Mouse (Mus musculus): Measurements from ENCODE around the gene Gm10663.

DNA sequence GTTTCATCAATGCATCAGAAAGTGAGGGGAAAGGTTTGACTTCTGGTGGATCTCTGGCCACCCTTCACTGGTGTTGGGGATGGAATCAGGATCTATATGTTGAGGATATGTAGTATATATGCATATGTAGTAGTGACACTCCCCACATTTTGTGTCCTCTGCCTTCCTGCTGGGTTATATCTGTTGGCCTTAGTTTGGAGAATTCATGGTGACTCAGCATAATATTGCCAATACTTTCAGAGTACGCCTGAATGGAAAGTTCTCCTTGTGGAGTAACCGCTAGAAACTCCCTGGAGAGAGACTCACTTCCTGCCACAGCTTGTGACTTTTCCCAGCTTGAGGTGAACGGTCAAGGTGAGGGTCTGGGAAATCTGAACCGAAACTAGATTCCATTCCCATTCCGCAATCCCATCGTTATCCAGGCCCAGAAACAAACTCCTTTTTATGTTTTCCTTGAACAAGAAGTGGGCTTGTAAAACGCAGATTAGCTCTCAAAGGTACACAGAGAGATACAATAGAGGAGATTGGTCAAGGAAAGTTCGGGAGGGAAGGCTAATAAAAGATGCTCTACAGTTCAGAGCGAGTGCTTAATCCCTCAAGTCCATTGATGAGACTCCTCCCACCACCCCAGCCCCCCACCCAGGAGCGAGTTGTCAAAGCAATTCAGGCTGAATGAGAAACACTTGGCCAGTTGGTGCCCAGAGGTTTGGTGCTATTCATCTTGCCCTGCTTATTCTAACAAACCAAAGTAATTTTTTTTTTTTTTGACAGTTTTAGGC, 7.0 kb upstream of the Gm10663 start:
- TF ChIP-seq CTCF (IDR thresholded peaks at IDR 0.05; ENCODE audit: borderline replicate concordance, insufficient read depth, low read length) (no peak), POLR2A (IDR thresholded peaks at IDR 0.05; ENCODE audit: low read depth, low read length) (no peak)
